Mouse (Mus musculus) bone marrow, adult 2 months (tissue): ENCODE measurements around the gene Tanc1. TPM values are rescaled to one million over a fixed set of nuclear protein-coding genes. Genes with fewer than 3 reads are reported as not detected.

Experiments
- H3K27ac ChIP-seq: fragments of 200-500 bp; 2 replicates; pipeline ENCODE4 v1.5.1; 2012; ENCODE audit warnings: low read depth, mild to moderate bottlenecking, control low read depth, inconsistent platforms, low read length; ENCODE audit not compliant: control insufficient read depth, poor library complexity, insufficient read depth
- H3K4me1 ChIP-seq: fragments of 200-500 bp; 2 replicates; pipeline ENCODE4 v1.6.1; 2011; ENCODE audit warnings: low read length; ENCODE audit not compliant: control insufficient read depth, insufficient read depth
- H3K4me3 ChIP-seq: fragments of 200-500 bp; replicated peaks from 2 replicates; pipeline ENCODE3; 2011; ENCODE audit warnings: mild to moderate bottlenecking, low read depth, low read length, control low read depth; ENCODE audit not compliant: control insufficient read depth
- CTCF ChIP-seq: fragments of 200-500 bp; IDR thresholded peaks from 2 replicates; pipeline ENCODE4 v1.5.1; 2011; ENCODE audit warnings: low read length, control low read depth; ENCODE audit not compliant: control insufficient read depth, insufficient read depth
- POLR2A ChIP-seq: fragments of 200-500 bp; IDR thresholded peaks from 2 replicates; pipeline ENCODE4 v1.6.1; 2011; ENCODE audit warnings: low read depth, mild to moderate bottlenecking, control low read depth, low read length, borderline replicate concordance; ENCODE audit not compliant: control insufficient read depth
- WGBS: fragments of 180-500 bp; shearing (Covaris S2); methylation state at CpG from one replicate; pipeline ENCODE4 v1.1.7; 2018; 5-methylcytosine and 5-hydroxymethylcytosine counted together
- polyA plus RNA-seq: library from polyadenylated mRNA; stranded (reverse); fragments of >200 nt; gene quantifications from 2 replicates; pipeline ENCODE4 v1.2.4, GENCODE M21; 2011; ENCODE audit warnings: low replicate concordance; ENCODE audit not compliant: missing spikeins, insufficient read depth, insufficient read length

Tanc1 gene
- polyA plus RNA-seq, 1 experiment: 7.4 TPM

GRCm38 (mm10) chr2:59622514-59623139 lies 10.8 kb downstream of the Tanc1 start:
- H3K4me1 ChIP-seq: no peaks in the 10 kb centered on the region; the same call in 1 of the 2 replicates
- WGBS: 68% methylated on average over 6 of the region's 6 CpGs
- no peak for TF ChIP-seq POLR2A
- TF ChIP-seq CTCF: no peak
- no peak overlapping the region for H3K27ac ChIP-seq
- H3K4me3 ChIP-seq: no peak overlapping the region

GRCm38 (mm10) chr2:59623858-59624257 lies 12.0 kb downstream of the Tanc1 start:
- TF ChIP-seq CTCF: no peak
- no peak for TF ChIP-seq POLR2A
- Histone ChIP-seq H3K27ac (no peak overlapping the region), H3K4me1 (peaks cover 2% of the 10 kb centered on the region; the same call in 1 of the 2 replicates), H3K4me3 (no peak overlapping the region)
- WGBS: 66% methylated on average over 5 of the region's 5 CpGs

GRCm38 (mm10) chr2:59625416-59625815 lies 13.6 kb downstream of the Tanc1 start:
- TF ChIP-seq POLR2A (no peak), CTCF (no peak)
- WGBS: 67% methylated on average over 2 of the region's 2 CpGs
- peaks cover 2% of the 10 kb centered on the region; the same call in 1 of the 2 replicates for H3K4me1 ChIP-seq
- H3K4me3 ChIP-seq: no peak overlapping the region
- no peak overlapping the region for H3K27ac ChIP-seq

- TF ChIP-seq CTCF (no peak), POLR2A (no peak)
- no peak overlapping the region for H3K27ac ChIP-seq
- no peak overlapping the region for H3K4me3 ChIP-seq
- 69% methylated on average over 8 of the region's 8 CpGs for WGBS
- peaks cover 2% of the 10 kb centered on the region; the same call in 1 of the 2 replicates for H3K4me1 ChIP-seq
These were observed 14.1 kb downstream of the Tanc1 start for GRCm38 (mm10) chr2:59625927-59626326.

- TF ChIP-seq CTCF (no peak), POLR2A (no peak)
- no peak overlapping the region for H3K27ac ChIP-seq
- H3K4me3 ChIP-seq: no peak overlapping the region
- 73% methylated on average over 3 of the region's 3 CpGs for WGBS
- peaks cover 2% of the 10 kb centered on the region; the same call in 1 of the 2 replicates for H3K4me1 ChIP-seq
These were observed 14.6 kb downstream of the Tanc1 start for GRCm38 (mm10) chr2:59626422-59626821.

GRCm38 (mm10) chr2:59627502-59627901 lies 15.7 kb downstream of the Tanc1 start:
- WGBS: 68% methylated on average over 1 of the region's 1 CpGs

GRCm38 (mm10) chr2:59628057-59628901 lies 16.4 kb downstream of the Tanc1 start:
- 73% methylated on average over 17 of the region's 17 CpGs for WGBS
- H3K4me3 ChIP-seq: no peak overlapping the region
- peaks cover 2% of the 10 kb centered on the region; the same call in 1 of the 2 replicates for H3K4me1 ChIP-seq
- no peak for TF ChIP-seq POLR2A
- no peak for TF ChIP-seq CTCF
- no peak overlapping the region for H3K27ac ChIP-seq

More at GRCm38 (mm10) chr2:59627502-59627901, 15.7 kb downstream of the Tanc1 start:
- no peak overlapping the region for H3K4me3 ChIP-seq
- no peak overlapping the region for H3K27ac ChIP-seq
- H3K4me1 ChIP-seq: peaks cover 2% of the 10 kb centered on the region; the same call in 1 of the 2 replicates
- no peak for TF ChIP-seq POLR2A
- no peak for TF ChIP-seq CTCF

- TF ChIP-seq CTCF (no peak), POLR2A (no peak)
- H3K4me3 ChIP-seq: no peak overlapping the region
- 48% methylated on average over 4 of the region's 4 CpGs for WGBS
- peaks cover 2% of the 10 kb centered on the region; the same call in 1 of the 2 replicates for H3K4me1 ChIP-seq
- H3K27ac ChIP-seq: no peak overlapping the region
These were observed 18.0 kb downstream of the Tanc1 start for GRCm38 (mm10) chr2:59629829-59630228.

GRCm38 (mm10) chr2:59631406-59631805 lies 19.6 kb downstream of the Tanc1 start:
- 12% methylated on average over 5 of the region's 5 CpGs for WGBS
- no peak overlapping the region for H3K27ac ChIP-seq
- no peak overlapping the region for H3K4me3 ChIP-seq
- H3K4me1 ChIP-seq: peaks cover 2% of the 10 kb centered on the region; the same call in 1 of the 2 replicates
- TF ChIP-seq CTCF: no peak
- no peak for TF ChIP-seq POLR2A
